Mouse (Mus musculus) adrenal gland, adult 18-20 months (tissue): ENCODE measurements around the gene Bsdc1. TPM values are rescaled to one million over a fixed set of nuclear protein-coding genes. Genes with fewer than 3 reads are reported as not detected.
A peak's percentile ranks its signal among the peaks of the same experiment; 100 is the strongest.

Experiments
- DNase-seq, 2 experiments: peaks; one replicate each; pipeline ENCODE4 v3.0.0; 2021 to 2022; ENCODE audit warnings: low spot score in 2 of 2
- total RNA-seq, 2 experiments: library from RNA; stranded (reverse); gene quantifications; 1 replicate in 1 of 2; 2 replicates in 1 of 2; pipeline ENCODE4 v1.2.3; 2021

The Bsdc1 gene
- total RNA-seq, 2 experiments from 2014 or later, result 56.8 to 71.5 TPM

DNA sequence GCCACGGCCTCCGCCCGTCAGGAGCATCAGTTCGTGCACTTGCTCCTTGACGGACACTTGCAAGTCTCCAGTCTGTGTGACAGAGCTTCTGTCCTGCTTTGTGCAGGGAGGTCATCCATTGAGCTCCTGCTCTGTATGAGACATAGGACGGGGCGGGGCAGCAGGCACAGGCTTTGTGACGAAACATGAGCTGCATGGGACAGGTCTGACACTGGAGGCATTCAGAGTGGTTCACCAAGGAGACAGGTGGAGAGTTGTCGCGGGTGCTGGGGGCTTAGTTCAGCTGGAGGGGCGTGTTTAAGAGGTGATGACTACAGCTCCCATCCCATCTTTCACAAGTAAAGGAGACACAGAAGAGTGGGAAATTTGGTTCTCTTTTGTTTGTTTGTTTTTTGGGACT lies 14.7 kb downstream of the Bsdc1 start:
- DNase-seq, result no peak

DNA sequence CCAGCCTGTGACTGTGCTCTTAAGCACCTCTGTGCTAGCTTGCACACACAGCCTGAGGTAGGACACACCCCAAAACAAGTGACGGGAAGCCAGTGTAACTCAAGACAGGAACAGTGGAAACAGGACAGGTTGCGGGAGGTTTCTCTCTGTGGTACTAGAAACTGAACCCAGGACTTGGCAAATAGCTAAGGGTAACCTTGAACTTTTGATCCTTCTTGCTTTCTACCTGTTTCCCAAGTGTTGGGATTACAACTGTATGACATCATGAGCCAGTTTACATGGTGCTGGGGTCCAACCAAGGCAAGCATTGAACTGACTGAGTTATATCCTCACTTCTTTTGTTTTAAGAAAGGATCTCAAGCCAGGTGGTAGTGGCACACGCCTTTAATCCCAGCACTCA lies 18.5 kb downstream of the Bsdc1 start:
- DNase-seq, result no peak

DNA sequence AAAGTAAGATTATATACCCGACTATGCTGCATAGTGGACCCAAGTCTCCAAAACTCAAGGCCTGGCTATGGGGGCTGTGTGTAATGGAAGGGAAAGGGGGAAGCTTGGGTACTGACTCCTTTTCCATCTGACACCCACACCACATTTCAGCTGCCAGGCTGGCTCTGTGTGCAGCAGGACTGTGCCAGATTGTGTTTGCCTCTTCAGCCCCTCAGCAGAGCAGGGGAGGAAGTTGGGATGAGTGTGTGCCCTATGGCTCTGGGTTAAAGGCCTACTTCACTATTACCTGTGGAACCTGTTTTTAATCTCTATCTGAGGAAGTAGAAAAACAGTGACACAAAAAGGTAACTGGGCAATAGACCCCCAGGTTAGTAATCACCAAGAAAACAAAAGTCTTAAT lies 19.7 kb downstream of the Bsdc1 start:
- no peak for DNase-seq

DNA sequence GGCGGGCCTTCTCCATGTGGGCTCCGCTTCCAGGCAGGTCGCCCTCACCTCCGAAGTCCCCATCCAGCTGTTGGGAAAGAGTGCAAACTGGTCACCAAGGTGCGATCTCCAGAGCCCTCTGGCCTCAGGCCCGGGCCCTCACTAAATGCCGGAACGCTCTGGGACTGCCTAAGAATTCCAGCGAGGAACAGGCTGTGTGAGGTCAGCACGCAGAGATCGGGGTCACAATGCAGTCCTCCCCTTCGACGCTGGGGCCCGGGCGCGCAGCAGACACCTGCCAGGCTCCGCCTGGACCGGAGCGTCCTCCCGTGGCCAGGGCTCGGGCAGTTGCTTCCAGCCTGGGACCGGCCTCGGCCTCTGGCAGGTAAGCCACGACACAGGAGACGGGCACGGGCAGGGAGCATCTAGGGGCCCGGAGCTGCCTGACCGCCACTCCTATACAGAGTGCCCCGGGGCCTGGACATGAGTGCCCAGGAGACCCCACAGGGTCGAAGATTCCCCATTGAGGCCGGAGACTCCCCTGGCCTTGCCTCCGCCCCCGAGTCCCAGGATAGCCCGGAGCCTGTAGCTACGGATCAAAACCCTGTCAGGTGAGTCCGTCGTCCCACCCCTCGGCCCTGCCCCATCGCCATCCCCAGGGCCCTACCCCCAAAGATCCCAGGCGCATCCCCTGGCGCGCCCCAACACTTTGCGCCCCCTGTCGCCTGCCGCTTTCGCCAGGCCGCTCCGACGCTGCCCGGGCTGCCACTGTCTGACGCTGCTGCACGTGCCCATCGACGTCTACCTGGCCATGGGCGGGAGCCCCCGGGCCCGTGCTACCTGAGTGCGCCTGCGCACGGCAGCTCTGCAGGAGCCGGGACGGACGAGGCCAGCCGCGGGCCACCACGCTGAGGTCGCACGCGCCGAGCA lies 29.8 kb downstream of the Bsdc1 start, which contains the start of the genes Tssk3 and Fam229a:
Gene Tssk3 (minus strand): TSS at position 51 of the 909 bp plus-strand sequence.
Gene Fam229a (plus strand): TSS at position 219 of the 909 bp plus-strand sequence.
- no peak for DNase-seq

DNA sequence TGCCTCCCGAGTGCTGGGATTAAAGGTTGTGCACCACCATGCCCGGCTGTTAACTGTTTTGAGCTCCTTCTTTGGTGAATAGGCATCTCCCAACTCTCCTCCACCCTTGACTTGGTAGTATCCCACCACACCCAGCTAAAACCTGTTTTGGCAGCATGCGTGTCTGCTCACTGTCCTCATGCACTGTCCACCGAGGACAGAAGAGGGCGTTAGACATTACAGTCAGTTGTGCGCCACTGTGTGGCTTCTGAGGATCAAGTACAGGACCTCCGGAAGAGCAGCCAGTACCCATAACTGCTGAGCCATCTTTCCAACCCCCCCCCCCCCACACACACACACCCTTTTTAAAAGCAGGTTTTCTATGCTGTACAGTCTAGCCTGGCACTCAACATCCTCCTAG lies 33.3 kb downstream of the Bsdc1 start:
- DNase-seq, result no peak

DNA sequence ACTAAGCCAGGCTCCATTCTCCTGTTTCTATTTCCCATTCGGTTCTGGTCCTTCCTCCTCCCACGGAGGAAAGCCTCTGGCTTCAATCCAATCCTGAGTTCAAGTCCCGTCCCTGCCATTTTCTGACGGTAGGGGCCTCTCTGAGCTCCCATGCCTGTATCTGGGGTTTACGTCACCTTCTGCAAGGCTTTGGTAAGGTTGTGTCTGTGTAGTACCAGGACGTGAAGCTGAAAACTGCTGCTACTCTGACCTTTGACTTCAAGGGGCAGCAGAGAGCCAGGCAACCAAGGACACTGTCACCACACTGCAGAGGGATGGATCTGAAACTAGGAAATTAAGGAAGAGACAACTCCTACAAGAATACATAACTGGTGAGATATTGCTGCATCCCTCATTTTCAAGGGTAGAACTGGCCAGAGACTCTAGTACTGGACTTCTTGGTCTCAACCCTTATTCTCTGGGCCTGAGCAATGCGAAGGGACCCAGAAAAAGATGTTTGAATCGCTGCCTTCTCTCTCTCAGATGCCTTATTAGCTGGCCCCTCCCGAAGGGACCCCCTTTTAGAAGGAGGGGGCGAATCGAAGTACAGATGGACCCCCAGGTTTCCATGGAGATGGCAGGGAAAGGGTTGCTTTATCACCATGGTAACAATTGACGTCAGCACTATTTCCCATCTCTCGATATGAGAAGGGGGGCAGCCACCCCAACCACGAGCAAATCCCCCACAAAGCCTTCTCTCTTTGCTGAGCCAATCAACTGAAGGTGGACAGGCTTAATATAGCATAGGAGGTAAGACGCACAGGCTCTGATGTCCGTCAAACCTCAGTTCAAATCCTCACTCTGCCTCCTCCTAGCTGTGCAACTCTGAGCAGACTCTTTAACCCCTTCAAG lies 34.5 kb downstream of the Bsdc1 start:
- no peak for DNase-seq

DNA sequence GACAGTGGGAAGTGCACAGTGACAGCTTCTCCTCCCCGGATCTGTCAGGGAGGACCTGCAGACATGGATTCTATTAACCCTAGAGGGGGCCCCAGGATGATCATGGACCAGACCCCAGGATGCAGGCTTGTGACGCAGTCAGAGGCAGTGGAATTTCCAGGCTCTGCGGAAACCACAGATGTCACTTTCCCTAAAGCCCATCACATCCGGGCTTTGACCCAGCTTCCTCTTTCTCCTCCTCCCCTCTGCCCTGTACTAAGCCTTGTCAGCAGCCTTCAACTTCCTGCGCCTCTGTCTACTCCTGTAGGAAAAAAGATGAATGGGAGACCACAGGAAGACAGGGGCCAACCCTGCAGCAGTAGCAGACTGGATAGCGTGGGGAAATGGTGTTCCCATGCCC lies 35.2 kb downstream of the Bsdc1 start:
- no peak for DNase-seq

DNA sequence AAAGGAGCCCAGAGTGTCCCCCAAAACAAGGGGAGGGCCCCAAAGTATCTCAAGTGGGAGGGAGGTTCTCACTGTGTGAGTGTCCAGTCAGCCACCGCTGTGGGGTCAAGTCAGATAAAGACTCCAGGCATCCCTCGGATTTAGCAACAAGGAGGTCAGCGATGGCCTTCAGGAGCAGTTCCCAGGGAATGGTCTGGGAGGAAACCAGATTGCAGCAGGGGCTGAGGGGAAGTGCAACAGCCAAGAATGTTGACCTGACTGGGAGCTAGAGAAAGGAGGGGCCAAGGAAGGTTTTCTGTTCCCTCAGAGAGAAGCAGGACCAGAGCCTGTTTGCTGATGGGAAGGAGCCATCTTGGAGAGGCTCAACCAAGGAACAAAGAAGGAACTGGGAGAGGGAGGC lies 37.6 kb downstream of the Bsdc1 start:
- no peak for DNase-seq

DNA sequence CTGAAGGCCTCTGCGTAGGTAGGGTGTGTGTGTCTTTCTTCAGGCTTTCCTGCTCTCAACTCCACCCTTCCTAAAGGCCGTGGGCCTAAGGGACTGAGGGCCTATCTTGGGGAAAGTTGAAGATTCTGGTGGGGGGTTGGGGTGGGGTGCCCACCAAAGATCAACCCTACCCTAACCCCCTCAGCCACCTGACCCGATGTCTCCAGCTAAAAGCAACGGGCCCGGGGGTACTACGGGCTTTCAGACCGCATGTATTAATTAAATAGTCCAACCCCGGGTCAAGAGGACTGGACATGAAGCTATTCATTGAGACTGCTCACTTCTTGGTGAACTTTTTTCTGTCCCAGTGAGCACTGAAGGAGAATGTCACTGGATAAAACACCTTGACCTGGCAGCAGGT lies 38.6 kb downstream of the Bsdc1 start:
- DNase-seq, result no peak

DNA sequence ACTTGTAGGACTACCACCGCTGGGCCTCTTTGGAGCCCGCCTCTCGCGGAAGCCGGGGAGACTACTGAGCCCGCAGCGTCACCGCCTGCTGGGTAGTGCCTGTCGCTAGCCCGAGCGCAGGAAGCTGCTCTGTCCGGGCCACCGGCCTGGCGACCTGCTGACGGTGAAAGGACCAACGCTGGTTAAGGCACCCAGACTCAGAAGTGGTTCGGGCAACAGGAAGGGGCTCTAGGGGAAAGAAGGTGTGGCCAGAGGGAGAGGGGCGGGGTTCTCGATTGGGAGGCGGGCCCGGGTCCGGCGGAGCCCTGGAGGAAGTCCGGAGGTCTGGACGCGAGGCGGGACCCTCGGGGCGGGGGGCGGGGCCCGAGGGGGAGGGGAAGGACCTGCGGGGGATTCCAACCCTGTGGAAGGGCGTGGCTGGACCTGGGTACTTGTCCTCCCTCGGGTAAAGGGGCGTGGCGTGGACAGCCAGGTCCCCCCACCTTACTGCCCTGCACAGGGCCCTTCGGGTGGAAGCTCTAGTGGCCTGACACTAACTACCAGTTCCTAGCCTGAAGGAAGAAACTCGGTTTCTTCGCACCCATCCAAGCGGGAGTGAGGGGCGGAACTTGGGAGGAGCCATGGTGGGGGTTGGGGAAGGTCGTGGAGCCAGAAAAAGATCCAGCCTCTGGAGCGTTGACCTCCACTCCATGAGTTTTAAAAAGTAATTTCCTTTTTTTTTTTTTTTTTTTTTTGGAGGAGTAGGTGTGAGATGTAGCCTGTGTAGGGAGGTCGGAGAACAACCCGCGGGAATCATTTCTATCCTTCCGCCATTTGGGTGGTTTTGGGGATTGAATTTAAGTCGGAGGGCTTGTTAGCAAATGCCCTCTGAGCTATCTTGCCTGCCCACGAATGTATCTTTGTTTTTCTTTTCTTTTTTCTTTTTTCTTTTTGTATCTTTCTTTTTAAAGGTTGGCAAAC lies 39.5 kb downstream of the Bsdc1 start:
- DNase-seq, result peak; percentile 81 to 88

DNA sequence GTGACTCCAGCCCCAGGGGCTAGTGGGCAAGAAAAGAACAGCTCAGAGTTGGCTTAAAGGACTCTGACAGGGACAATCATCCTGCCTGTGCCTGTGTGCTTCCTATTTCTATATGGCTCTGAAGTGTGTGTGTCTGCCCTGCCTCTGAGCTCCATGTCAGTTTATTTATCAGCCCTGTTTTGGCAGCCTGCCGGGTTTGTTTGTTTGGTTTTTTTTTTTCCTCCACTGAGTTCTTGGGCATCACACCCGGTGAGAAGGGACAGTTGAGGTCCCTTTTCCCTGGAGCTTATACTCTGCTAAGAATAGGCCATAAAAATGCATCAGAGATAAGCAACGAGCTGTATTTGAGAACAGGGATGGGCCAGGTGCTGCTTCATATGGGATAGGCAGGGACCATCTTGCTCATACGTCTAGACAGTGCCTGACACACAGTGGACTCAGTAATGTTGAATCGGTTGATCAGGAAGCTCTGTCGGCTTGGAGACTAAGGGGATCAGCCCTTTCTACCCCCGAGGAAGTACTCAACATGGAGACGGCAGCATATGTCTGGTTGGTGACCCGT lies 41.0 kb downstream of the Bsdc1 start:
- no peak for DNase-seq

DNA sequence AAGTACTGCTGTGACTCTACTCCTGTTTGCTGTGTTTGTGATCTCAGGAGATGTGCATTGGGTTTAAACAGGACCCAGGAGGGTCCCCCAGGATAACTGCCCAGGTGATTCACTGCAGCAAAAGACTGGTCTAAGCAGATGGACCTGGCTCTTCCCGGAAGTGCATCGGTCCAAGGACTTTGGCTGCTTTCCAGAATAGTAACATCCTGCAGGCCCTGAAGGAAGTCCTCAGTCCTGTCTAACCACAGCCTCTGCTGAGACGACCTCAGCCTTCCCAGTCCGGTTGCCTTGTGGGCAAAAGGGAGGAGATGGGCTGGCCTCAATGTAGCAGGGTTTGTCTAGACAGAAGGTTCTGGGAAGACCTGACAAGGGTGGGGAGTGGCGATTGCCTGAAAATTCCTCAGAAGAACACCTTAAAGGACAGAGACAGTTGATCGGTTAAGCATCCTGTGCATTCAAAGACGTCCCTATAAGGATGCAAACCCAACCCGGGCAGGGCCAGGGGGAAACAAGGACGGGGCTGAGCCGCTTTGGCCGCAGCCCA lies 41.6 kb downstream of the Bsdc1 start:
- DNase-seq, result no peak

DNA sequence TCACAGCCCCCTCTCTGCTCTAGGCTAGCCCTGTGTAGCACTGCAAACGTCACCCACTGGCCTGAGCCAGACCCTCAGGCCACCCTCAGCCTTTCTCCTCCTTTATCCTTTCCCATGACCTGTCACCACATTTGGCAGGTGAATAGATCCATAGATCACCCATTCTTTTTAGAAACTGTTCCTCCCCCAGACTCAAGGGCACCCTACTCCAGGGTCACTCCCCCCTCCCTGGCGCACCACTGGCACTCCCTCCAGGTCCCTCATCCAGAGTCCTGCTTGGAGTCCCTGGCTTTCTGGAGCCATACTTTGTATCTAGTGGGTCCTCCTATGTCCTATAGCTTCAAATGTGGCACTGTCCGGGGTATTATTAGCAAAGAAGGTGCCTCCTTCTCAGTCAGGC lies 44.1 kb downstream of the Bsdc1 start:
- DNase-seq, result no peak

DNA sequence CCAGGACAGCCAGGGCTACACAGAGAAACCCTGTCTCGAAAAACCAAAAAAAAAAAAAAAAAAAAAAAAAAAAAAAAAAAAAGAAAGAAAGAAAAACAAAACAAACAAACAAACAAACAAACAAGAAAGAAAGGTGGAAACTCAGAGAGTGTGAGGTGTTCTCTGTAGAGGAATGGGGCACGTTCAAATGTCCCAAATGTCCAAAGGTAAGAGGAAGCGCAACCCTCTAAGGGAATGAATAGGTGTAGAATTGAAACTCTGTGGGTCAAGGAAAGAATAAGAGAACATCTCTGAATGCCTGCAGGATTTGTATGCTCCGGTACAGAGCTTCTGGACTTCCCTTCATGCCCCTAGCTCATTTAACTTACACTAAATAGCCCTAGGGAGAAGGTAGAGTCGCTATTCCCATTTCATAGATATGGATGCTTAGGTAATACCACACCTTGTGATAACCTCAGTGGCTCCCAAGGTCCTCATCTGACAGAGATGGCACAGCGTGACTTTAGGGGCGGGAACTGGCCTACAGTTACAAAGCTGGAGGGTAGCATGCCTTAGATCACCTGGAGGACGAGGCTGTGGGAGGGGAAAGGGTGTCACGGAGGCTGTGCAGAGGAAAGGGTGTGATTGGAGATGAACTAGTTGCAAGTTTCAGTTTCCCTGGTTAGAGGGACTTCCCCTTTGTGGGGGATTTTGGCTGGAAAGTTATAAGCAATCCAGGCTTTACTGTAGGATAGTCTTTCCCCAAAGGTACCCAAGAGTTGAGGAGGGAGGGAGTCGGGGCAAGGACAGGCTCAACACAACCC lies 46.3 kb downstream of the Bsdc1 start:
- DNase-seq, result no peak

DNA sequence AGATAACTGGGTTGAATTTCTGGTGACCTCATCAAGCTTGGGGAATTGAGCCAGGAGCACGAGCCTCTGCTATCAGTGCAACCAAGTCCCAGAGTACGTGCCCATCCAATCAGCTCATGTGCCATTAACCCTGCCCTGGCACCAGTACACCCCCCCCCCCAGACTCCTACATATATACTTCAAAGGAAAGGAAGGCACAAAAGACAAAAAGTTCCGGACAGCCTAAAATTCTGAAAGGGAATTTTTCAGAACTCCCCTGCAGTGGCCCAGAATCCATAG lies 46.8 kb downstream of the Bsdc1 start:
- no peak for DNase-seq

DNA sequence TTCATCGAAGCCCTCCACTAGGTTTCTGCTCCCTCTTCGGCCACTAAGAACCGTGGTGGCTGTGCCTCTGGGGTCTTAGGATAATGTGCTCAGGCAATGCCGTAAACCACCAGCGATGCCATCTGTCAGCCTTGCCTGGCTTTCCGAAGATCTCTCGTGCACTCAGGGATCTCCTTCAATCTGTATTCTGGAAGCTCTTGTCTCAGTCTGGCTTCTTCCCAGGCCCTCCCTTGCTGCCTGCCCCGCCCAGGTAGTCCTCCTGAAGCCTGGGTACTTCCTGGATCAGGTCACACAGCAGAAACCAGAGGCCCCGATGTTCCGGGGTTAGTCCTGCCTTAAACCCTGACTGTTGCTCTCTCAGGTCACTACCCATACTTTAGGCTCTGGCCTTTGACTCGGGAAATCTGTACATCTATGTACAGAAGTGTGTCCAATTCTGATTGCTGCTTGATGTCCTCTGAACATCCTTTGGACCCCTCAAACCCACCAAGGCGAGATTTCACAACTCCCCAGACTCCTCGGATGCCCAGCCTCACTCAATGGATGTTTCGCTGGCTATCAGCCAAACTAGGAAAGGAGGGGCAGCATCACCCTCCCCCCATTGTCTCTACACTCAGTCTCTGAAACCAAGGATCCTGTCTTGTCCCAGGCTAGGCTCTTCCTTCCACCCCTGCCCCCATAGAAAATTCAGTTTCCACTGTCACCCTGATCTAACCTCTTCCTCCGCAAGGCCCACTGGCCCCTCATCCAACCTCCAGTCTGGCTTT lies 47.6 kb downstream of the Bsdc1 start:
- no peak for DNase-seq

DNA sequence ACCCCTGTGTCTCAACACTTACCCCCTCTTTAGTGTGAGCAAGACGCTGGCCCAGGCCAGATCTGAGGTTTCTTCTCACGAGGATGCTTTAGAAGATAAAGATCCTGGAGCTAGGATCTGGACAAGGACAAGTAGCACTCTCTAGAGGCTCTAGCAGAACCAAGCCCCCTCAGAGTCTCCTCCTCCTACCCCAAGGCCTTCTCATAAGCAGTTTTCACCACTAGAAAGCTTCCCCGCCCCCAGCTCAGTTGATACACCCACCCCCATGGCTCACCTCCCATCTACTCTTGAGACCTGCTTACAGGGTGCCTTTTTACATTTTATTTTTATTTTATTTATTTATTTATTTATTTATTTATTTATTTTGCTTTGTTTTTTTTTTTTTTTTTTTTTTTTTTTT lies 48.3 kb downstream of the Bsdc1 start:
- no peak for DNase-seq

DNA sequence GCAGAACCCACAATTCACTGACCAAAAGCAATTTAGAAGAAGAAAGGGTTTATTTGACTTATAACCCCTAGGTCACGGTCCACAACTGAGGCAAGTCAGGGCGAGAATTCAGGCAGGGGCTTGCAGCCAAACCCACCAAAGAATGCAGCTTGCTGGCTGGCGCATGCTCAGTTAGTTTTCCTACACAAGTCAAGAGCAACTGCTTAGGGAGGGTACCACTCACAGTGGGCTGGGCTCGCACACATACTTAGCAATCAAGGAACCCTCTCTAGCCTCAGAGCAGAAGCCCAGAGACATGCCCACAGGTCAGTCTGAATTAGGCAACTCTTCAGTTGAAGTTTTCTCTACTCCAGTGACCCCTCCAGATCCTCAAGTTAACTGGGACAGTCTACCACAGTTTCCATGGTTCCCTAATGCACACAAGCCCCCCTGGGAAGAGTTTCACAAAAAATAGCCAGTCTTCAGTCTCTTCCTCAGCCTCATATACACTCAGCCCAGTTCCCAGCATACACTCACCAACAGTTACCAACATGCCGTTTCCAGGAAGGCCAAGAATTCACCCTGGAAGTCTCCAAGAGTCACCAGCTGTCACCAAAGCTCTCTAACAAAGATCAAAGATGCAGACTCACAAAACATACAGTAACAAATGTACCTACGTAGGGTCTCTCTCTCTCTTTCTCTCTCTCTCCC lies 49.5 kb downstream of the Bsdc1 start:
- no peak for DNase-seq
